9 mouse cellular contexts compared by ENCODE assay signal in the genomic region with DNA sequence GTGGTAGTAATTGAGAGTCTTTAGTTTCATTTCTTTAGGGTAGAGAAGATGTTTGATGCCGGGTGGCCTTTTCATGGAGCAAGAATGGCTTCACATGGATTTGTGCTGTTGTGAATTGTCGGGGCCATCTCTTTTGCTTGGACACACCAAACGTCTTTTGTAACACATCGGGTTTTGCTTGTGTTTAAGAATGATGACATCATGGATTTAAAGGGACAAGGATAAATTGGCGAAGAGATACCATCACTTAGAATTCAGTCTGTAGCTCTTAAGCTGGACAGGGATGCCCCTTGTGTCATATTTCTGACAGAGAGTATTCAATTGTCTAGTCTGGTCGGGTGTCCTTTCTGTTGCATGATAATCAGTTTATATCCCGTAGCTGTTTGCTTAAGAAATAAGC. TPM values are rescaled to one million over a fixed set of nuclear protein-coding genes. Genes with fewer than 3 reads are reported as not detected.
DNase-seq lines count a peak whose midpoint lies in the region; ATAC-seq lines count a peak whose summit lies in the region.
"Had no signal": no experiment of that assay in that cellular context is flagged by ENCODE, and none has a peak within 500 bp of the region (broad histone marks: within the 10 kb centered on the region; RNA-seq: fewer than 3 reads in every experiment).

No protein-coding gene starts in this region.

- no peak overlapping the region for H3K27ac ChIP-seq in heart, embryonic 15.5 days
- H3K27ac ChIP-seq in hindbrain, embryonic 15.5 days (replicated peaks): no peak overlapping the region
- H3K27ac ChIP-seq in midbrain, embryonic 14.5 days (replicated peaks; ENCODE audit: low read depth, low read length): no peak overlapping the region

- H3K4me1 ChIP-seq in heart, embryonic 15.5 days (replicated peaks): peaks cover 26% of the 10 kb centered on the region
- peaks cover 31% of the 10 kb centered on the region for H3K4me1 ChIP-seq in hindbrain, embryonic 15.5 days (replicated peaks)
- H3K4me1 ChIP-seq in midbrain, embryonic 14.5 days (ENCODE audit: control insufficient read depth, insufficient read depth, low read length): peaks cover 18% of the 10 kb centered on the region

- ATAC-seq in heart, embryonic 15.5 days (replicated peaks; ENCODE audit: insufficient number of reproducible peaks, insufficient read depth, low FRiP score, low read depth): no peak
- ATAC-seq in hindbrain, embryonic 15.5 days (ENCODE audit: low FRiP score, low read depth): no peak
- no peak for ATAC-seq in midbrain, embryonic 14.5 days (ENCODE audit: low FRiP score, low TSS enrichment)

- DNase-seq in heart, postnatal 14 days: no peak
- DNase-seq in MN1 (ENCODE audit: low spot score): peak; percentile 58
- no peak for DNase-seq in midbrain, embryonic 14.5 days
- DNase-seq in right cerebral cortex, adult 2 months (ENCODE audit: low spot score in 2 of 2): no peak
- DNase-seq in left cerebral cortex, adult 9 months (ENCODE audit: low spot score in 2 of 2): no peak
- DNase-seq in layer of hippocampus, adult 18-20 months (ENCODE audit: low spot score in 2 of 2): no peak

- H3K9me3 ChIP-seq in heart, embryonic 15.5 days (replicated peaks): no peaks in the 10 kb centered on the region
- no peaks in the 10 kb centered on the region for H3K9me3 ChIP-seq in hindbrain, embryonic 15.5 days
- no peaks in the 10 kb centered on the region for H3K9me3 ChIP-seq in midbrain, embryonic 14.5 days (ENCODE audit: control insufficient read depth, low read length)

- H3K9ac ChIP-seq in heart, embryonic 15.5 days: peak overlapping the region; percentile 96
- peak overlapping the region; percentile 96 for H3K9ac ChIP-seq in hindbrain, embryonic 15.5 days
- H3K9ac ChIP-seq in midbrain, embryonic 14.5 days (replicated peaks; ENCODE audit: low read length): peak overlapping the region; percentile 96

- intact Hi-C loops in heart, postnatal 14 days (cut with DNase I): loop anchor here (5.0 kb wide), 1 partner anchor 53 kb away; no protein-coding TSS in a partner anchor

- H3K4me2 ChIP-seq in heart, embryonic 15.5 days: peak overlapping the region; percentile 79
- peak overlapping the region; percentile 69 for H3K4me2 ChIP-seq in hindbrain, embryonic 15.5 days
- H3K4me2 ChIP-seq in midbrain, embryonic 14.5 days (ENCODE audit: low read length): peak overlapping the region; percentile 58

- peak overlapping the region; percentile 94 for H3K4me3 ChIP-seq in heart, embryonic 15.5 days
- H3K4me3 ChIP-seq in hindbrain, embryonic 15.5 days: peak overlapping the region; percentile 80
- peak overlapping the region; percentile 97 for H3K4me3 ChIP-seq in midbrain, embryonic 14.5 days (replicated peaks; ENCODE audit: low read depth, low read length)

- H3K36me3 ChIP-seq in heart, embryonic 15.5 days: no peaks in the 10 kb centered on the region
- no peaks in the 10 kb centered on the region for H3K36me3 ChIP-seq in hindbrain, embryonic 15.5 days
- H3K36me3 ChIP-seq in midbrain, embryonic 14.5 days (ENCODE audit: control insufficient read depth, insufficient read depth, low read length): no peaks in the 10 kb centered on the region

- 30% methylated on average over 7 of the region's 7 CpGs for WGBS in heart, embryonic 15.5 days
- WGBS in hindbrain, embryonic 15.5 days: 19% methylated on average over 7 of the region's 7 CpGs
- 11% methylated on average over 7 of the region's 7 CpGs for WGBS in midbrain, embryonic 14.5 days

- no peaks in the 10 kb centered on the region for H3K27me3 ChIP-seq in heart, embryonic 15.5 days
- H3K27me3 ChIP-seq in hindbrain, embryonic 15.5 days: no peaks in the 10 kb centered on the region
- no peaks in the 10 kb centered on the region for H3K27me3 ChIP-seq in midbrain, embryonic 14.5 days (ENCODE audit: control insufficient read depth, insufficient read depth, low read length)
- H3K27me3 ChIP-seq: Patski had no signal

RNA-seq across cellular contexts. Expression of a gene that starts 1.4 kb away (rescaled TPM):
- 10.3 and 15.3 TPM in 2 replicates for polyA plus RNA-seq in heart, embryonic 15.5 days (2015; fragmentation: Nextera tagmentation; extraction: Ambion mirVana)
- 10 to 100 TPM; 13.0 to 13.5 TPM for total RNA-seq in heart, postnatal 14 days (2021)
- 23.7 and 25.2 TPM in 2 replicates for polyA plus RNA-seq in hindbrain, embryonic 15.5 days (2015; fragmentation: Nextera tagmentation; extraction: Ambion mirVana)
- polyA plus RNA-seq in midbrain, embryonic 14.5 days (2014; fragmentation: Nextera tagmentation; extraction: Ambion mirVana): 28.6 and 31.9 TPM in 2 replicates
- 10 to 100 TPM; 23.2 to 24.4 TPM for total RNA-seq in layer of hippocampus, adult 18-20 months (2021)

RNA-seq across cellular contexts. Expression of a gene that starts 9.5 kb away (rescaled TPM):
- 30.1 and 32.8 TPM in 2 replicates for polyA plus RNA-seq in heart, embryonic 15.5 days (2015; fragmentation: Nextera tagmentation; extraction: Ambion mirVana)
- 10 to 100 TPM; 87.6 to 91.4 TPM for total RNA-seq in heart, postnatal 14 days (2021)
- polyA plus RNA-seq in hindbrain, embryonic 15.5 days (2015; fragmentation: Nextera tagmentation; extraction: Ambion mirVana): 24.9 TPM in 2 replicates
- polyA plus RNA-seq in midbrain, embryonic 14.5 days (2014; fragmentation: Nextera tagmentation; extraction: Ambion mirVana): 17.1 and 38.5 TPM in 2 replicates
- 10 to 100 TPM; 58.5 to 61.0 TPM for total RNA-seq in layer of hippocampus, adult 18-20 months (2021)
